Mouse (Mus musculus): Measurements from ENCODE around the gene Tubb1. TPM values are rescaled to one million over a fixed set of nuclear protein-coding genes. Genes with fewer than 3 reads are reported as not detected.
A peak's percentile ranks its signal among the peaks of the same experiment; 100 is the strongest.

Gene Tubb1
- 4.9 and 6.3 TPM in 2 replicates for polyA plus RNA-seq (2014; fragmentation: Nextera tagmentation; extraction: Ambion mirVana)

GRCm38 (mm10) chr2:174450353-174450752 lies at the start of gene Tubb1:
TSS of gene Tubb1 (plus strand) at chr2:174450695.
- DNase-seq (ENCODE audit: low spot score) (no peak), ATAC-seq (replicated peaks; ENCODE audit: low FRiP score) (no peak)
- no peak within 1 kb of the TSS for H3K4me2 ChIP-seq (ENCODE audit: low read depth, low read length, severe bottlenecking)
- H3K27ac ChIP-seq (ENCODE audit: low read depth, low read length): no peak within 1 kb of the TSS
- peaks cover 2% of the 10 kb centered on the region; the same call in 1 of the 2 replicates for H3K4me1 ChIP-seq (replicated peaks; ENCODE audit: control insufficient read depth, insufficient read depth, low read length)
- H3K4me3 ChIP-seq (ENCODE audit: low read depth, low read length): no peak within 1 kb of the TSS
- 83% methylated on average over 4 of the region's 4 CpGs for WGBS
- H3K27me3 ChIP-seq (ENCODE audit: control insufficient read depth, insufficient read depth, low read length): no peaks in the 10 kb centered on the region
- H3K9ac ChIP-seq (ENCODE audit: low read length): no peak within 1 kb of the TSS
- H3K9me3 ChIP-seq (ENCODE audit: control insufficient read depth, low read length): no peaks in the 10 kb centered on the region
- no peaks in the 10 kb centered on the region for H3K36me3 ChIP-seq (ENCODE audit: control insufficient read depth, insufficient read depth, low read length)

GRCm38 (mm10) chr2:174410222-174410621 lies 40.3 kb upstream of the Tubb1 start:
- DNase-seq (ENCODE audit: low spot score) (no peak), ATAC-seq (replicated peaks; ENCODE audit: low FRiP score) (no peak)
- Histone ChIP-seq H3K27me3 (ENCODE audit: control insufficient read depth, insufficient read depth, low read length) (no peaks in the 10 kb centered on the region), H3K9me3 (ENCODE audit: control insufficient read depth, low read length) (no peaks in the 10 kb centered on the region), H3K9ac (ENCODE audit: low read length) (no peak overlapping the region), H3K36me3 (ENCODE audit: control insufficient read depth, insufficient read depth, low read length) (no peaks in the 10 kb centered on the region), H3K4me3 (ENCODE audit: low read depth, low read length) (no peak overlapping the region), H3K4me1 (replicated peaks; ENCODE audit: control insufficient read depth, insufficient read depth, low read length) (no peaks in the 10 kb centered on the region), H3K4me2 (ENCODE audit: low read depth, low read length, severe bottlenecking) (no peak overlapping the region), H3K27ac (ENCODE audit: low read depth, low read length) (no peak overlapping the region)
- WGBS: 58% methylated on average over 2 of the region's 2 CpGs

- no peaks in the 10 kb centered on the region for H3K36me3 ChIP-seq (ENCODE audit: control insufficient read depth, insufficient read depth, low read length)
- H3K4me1 ChIP-seq (replicated peaks; ENCODE audit: control insufficient read depth, insufficient read depth, low read length): peaks cover 6% of the 10 kb centered on the region; the same call in 1 of the 2 replicates
- H3K9ac ChIP-seq (ENCODE audit: low read length): no peak overlapping the region
- H3K4me2 ChIP-seq (ENCODE audit: low read depth, low read length, severe bottlenecking): no peak overlapping the region
- ATAC-seq (replicated peaks; ENCODE audit: low FRiP score) (no peak), DNase-seq (ENCODE audit: low spot score) (no peak)
- H3K4me3 ChIP-seq (ENCODE audit: low read depth, low read length): no peak overlapping the region
- no peaks in the 10 kb centered on the region for H3K27me3 ChIP-seq (ENCODE audit: control insufficient read depth, insufficient read depth, low read length)
- no peaks in the 10 kb centered on the region for H3K9me3 ChIP-seq (ENCODE audit: control insufficient read depth, low read length)
- no peak overlapping the region for H3K27ac ChIP-seq (ENCODE audit: low read depth, low read length)
- 85% methylated on average over 7 of the region's 7 CpGs for WGBS
Observed at GRCm38 (mm10) chr2:174413127-174413526, 37.4 kb upstream of the Tubb1 start.

- ATAC-seq (replicated peaks; ENCODE audit: low FRiP score): no peak
- 60% methylated on average over 11 of the region's 18 CpGs for WGBS
- Histone ChIP-seq H3K9ac (ENCODE audit: low read length) (no peak overlapping the region), H3K36me3 (ENCODE audit: control insufficient read depth, insufficient read depth, low read length) (no peaks in the 10 kb centered on the region), H3K27ac (ENCODE audit: low read depth, low read length) (no peak overlapping the region), H3K9me3 (ENCODE audit: control insufficient read depth, low read length) (no peaks in the 10 kb centered on the region), H3K4me1 (replicated peaks; ENCODE audit: control insufficient read depth, insufficient read depth, low read length) (peaks cover 6% of the 10 kb centered on the region; the same call in 1 of the 2 replicates), H3K4me3 (ENCODE audit: low read depth, low read length) (peak overlapping the region; percentile 78), H3K27me3 (ENCODE audit: control insufficient read depth, insufficient read depth, low read length) (no peaks in the 10 kb centered on the region), H3K4me2 (ENCODE audit: low read depth, low read length, severe bottlenecking) (no peak overlapping the region)
- DNase-seq (ENCODE audit: low spot score): peak; percentile 40
Observed at GRCm38 (mm10) chr2:174415001-174415730, 35.3 kb upstream of the Tubb1 start.

GRCm38 (mm10) chr2:174415731-174416310 lies 34.7 kb upstream of the Tubb1 start, which contains the start of gene Nelfcd:
TSS of gene Nelfcd (plus strand) at chr2:174415804.
- peak within 1 kb of the TSS; percentile 78 for H3K4me2 ChIP-seq (ENCODE audit: low read depth, low read length, severe bottlenecking)
- H3K27ac ChIP-seq (ENCODE audit: low read depth, low read length): no peak within 1 kb of the TSS

GRCm38 (mm10) chr2:174421107-174421506 lies 29.4 kb upstream of the Tubb1 start:
- H3K4me3 ChIP-seq (ENCODE audit: low read depth, low read length): no peak overlapping the region
- H3K36me3 ChIP-seq (ENCODE audit: control insufficient read depth, insufficient read depth, low read length): peaks cover 8% of the 10 kb centered on the region; the same call in 1 of the 2 replicates
- H3K9ac ChIP-seq (ENCODE audit: low read length): no peak overlapping the region
- ATAC-seq (replicated peaks; ENCODE audit: low FRiP score) (no peak), DNase-seq (ENCODE audit: low spot score) (no peak)
- no peak overlapping the region for H3K4me2 ChIP-seq (ENCODE audit: low read depth, low read length, severe bottlenecking)
- peaks cover 6% of the 10 kb centered on the region; the same call in 1 of the 2 replicates for H3K4me1 ChIP-seq (replicated peaks; ENCODE audit: control insufficient read depth, insufficient read depth, low read length)
- H3K9me3 ChIP-seq (ENCODE audit: control insufficient read depth, low read length): no peaks in the 10 kb centered on the region
- no peak overlapping the region for H3K27ac ChIP-seq (ENCODE audit: low read depth, low read length)
- no peaks in the 10 kb centered on the region for H3K27me3 ChIP-seq (ENCODE audit: control insufficient read depth, insufficient read depth, low read length)
- WGBS: 93% methylated on average over 6 of the region's 6 CpGs

More at GRCm38 (mm10) chr2:174415731-174416310, 34.7 kb upstream of the Tubb1 start, which contains the start of gene Nelfcd:
- under 1% methylated on average over 40 of the region's 40 CpGs for WGBS
- H3K4me3 ChIP-seq (ENCODE audit: low read depth, low read length): peak within 1 kb of the TSS; percentile 78
- peak within 1 kb of the TSS; percentile 93 for H3K9ac ChIP-seq (ENCODE audit: low read length)
- DNase-seq (ENCODE audit: low spot score) (peak; percentile 97), ATAC-seq (replicated peaks; ENCODE audit: low FRiP score) (peak; percentile 97)
- H3K4me1 ChIP-seq (replicated peaks; ENCODE audit: control insufficient read depth, insufficient read depth, low read length): peaks cover 6% of the 10 kb centered on the region; the same call in 1 of the 2 replicates
- H3K27me3 ChIP-seq (ENCODE audit: control insufficient read depth, insufficient read depth, low read length): no peaks in the 10 kb centered on the region
- H3K9me3 ChIP-seq (ENCODE audit: control insufficient read depth, low read length): no peaks in the 10 kb centered on the region
- H3K36me3 ChIP-seq (ENCODE audit: control insufficient read depth, insufficient read depth, low read length): no peaks in the 10 kb centered on the region

GRCm38 (mm10) chr2:174424301-174425085 lies 26.0 kb upstream of the Tubb1 start:
- DNase-seq (ENCODE audit: low spot score) (peak; percentile 46), ATAC-seq (replicated peaks; ENCODE audit: low FRiP score) (no peak)
- Histone ChIP-seq H3K36me3 (ENCODE audit: control insufficient read depth, insufficient read depth, low read length) (peaks cover 8% of the 10 kb centered on the region; the same call in 1 of the 2 replicates), H3K4me3 (ENCODE audit: low read depth, low read length) (no peak overlapping the region), H3K27me3 (ENCODE audit: control insufficient read depth, insufficient read depth, low read length) (no peaks in the 10 kb centered on the region), H3K27ac (ENCODE audit: low read depth, low read length) (no peak overlapping the region), H3K9ac (ENCODE audit: low read length) (no peak overlapping the region), H3K9me3 (ENCODE audit: control insufficient read depth, low read length) (no peaks in the 10 kb centered on the region), H3K4me1 (replicated peaks; ENCODE audit: control insufficient read depth, insufficient read depth, low read length) (no peaks in the 10 kb centered on the region), H3K4me2 (ENCODE audit: low read depth, low read length, severe bottlenecking) (no peak overlapping the region)
- WGBS: 95% methylated on average over 11 of the region's 11 CpGs

GRCm38 (mm10) chr2:174426856-174427255 lies 23.6 kb upstream of the Tubb1 start:
- Histone ChIP-seq H3K9ac (ENCODE audit: low read length) (no peak overlapping the region), H3K27me3 (ENCODE audit: control insufficient read depth, insufficient read depth, low read length) (no peaks in the 10 kb centered on the region), H3K27ac (ENCODE audit: low read depth, low read length) (no peak overlapping the region), H3K4me1 (replicated peaks; ENCODE audit: control insufficient read depth, insufficient read depth, low read length) (no peaks in the 10 kb centered on the region), H3K36me3 (ENCODE audit: control insufficient read depth, insufficient read depth, low read length) (peaks cover 8% of the 10 kb centered on the region; the same call in 1 of the 2 replicates), H3K4me2 (ENCODE audit: low read depth, low read length, severe bottlenecking) (no peak overlapping the region), H3K4me3 (ENCODE audit: low read depth, low read length) (no peak overlapping the region), H3K9me3 (ENCODE audit: control insufficient read depth, low read length) (no peaks in the 10 kb centered on the region)
- 92% methylated on average over 12 of the region's 12 CpGs for WGBS
- peak; percentile 49 for DNase-seq (ENCODE audit: low spot score)
- ATAC-seq (replicated peaks; ENCODE audit: low FRiP score): no peak

All from forebrain, embryonic 11.5 days (tissue).